Mouse (Mus musculus) ovary, postnatal 36 days (tissue): ENCODE data around the gene Cog6.

Experiments used
- DNase-seq: peaks from one replicate; pipeline ENCODE4 v3.0.0; 2022; ENCODE audit warnings: low spot score, mixed read lengths

Cog6 gene

GRCm38 (mm10) chr3:52962391-52962790, 54.6 kb downstream of the Cog6 start:
- DNase-seq = no peak

- no peak for DNase-seq
Observed at GRCm38 (mm10) chr3:52961661-52962060, 55.4 kb downstream of the Cog6 start.

GRCm38 (mm10) chr3:52960951-52961350, 56.1 kb downstream of the Cog6 start:
- DNase-seq = no peak

GRCm38 (mm10) chr3:52958444-52959120, 58.5 kb downstream of the Cog6 start:
- DNase-seq = no peak

GRCm38 (mm10) chr3:52957861-52958260, 59.2 kb downstream of the Cog6 start:
- no peak for DNase-seq

- no peak for DNase-seq
Observed at GRCm38 (mm10) chr3:52956236-52956635, 60.8 kb downstream of the Cog6 start.

- DNase-seq = no peak
Observed at GRCm38 (mm10) chr3:52955481-52956019, 61.5 kb downstream of the Cog6 start.

- DNase-seq = no peak
Observed at GRCm38 (mm10) chr3:52954656-52955055, 62.4 kb downstream of the Cog6 start.

GRCm38 (mm10) chr3:52953831-52954230, 63.2 kb downstream of the Cog6 start:
- no peak for DNase-seq

GRCm38 (mm10) chr3:52948824-52949223, 68.2 kb downstream of the Cog6 start:
- DNase-seq = no peak

- no peak for DNase-seq
Observed at GRCm38 (mm10) chr3:52947444-52947843, 69.6 kb downstream of the Cog6 start.

- peak; percentile 61 for DNase-seq
Observed at GRCm38 (mm10) chr3:52940832-52941468, 76.1 kb downstream of the Cog6 start.

- DNase-seq = no peak
Observed at GRCm38 (mm10) chr3:52938398-52938797, 78.6 kb downstream of the Cog6 start.

GRCm38 (mm10) chr3:52937739-52938306, 79.2 kb downstream of the Cog6 start:
- no peak for DNase-seq

- no peak for DNase-seq
Observed at GRCm38 (mm10) chr3:52931956-52932355, 85.1 kb downstream of the Cog6 start.
